Mouse (Mus musculus): ENCODE measurements at regions not wholly inside any gene's neighbourhood (a gene's known extent, or its start where the extent isn't known, plus 50 kb on each side); places are given as distances from the start of the nearest gene placed in this dataset.
A peak's percentile ranks its signal among the peaks of the same experiment; 100 is the strongest.

DNA sequence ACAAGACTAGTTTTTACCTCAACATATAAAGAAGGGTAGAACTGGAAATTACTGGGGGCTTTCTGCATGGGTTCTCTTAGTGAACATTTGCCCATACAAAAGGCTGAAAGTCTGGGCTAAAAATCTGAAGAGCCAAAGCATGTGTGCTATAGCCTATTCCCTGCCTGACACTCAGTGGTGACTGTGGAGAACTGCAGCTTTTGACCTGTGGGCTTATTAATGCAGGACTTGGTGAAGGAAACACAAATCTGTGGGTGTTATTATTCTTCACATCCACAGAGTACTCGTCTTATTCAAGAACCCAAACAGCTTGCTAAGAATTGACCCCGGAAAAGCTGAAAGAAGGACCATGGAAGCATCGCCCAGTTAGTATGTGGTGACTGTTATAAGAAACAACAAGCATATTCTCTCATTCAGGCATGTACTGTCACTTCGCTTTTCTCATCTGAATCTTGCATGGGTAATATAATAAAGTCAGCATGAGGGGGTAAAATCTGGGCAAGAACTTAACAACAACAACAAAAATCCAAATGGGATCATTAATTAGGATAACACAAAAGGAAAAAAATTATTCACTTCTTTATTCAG lies 77.2 kb upstream of the Cypt12 start:
- TF ChIP-seq EP300 (IDR thresholded peaks at IDR 0.05; ENCODE audit: low read depth) (no peak), CTCF (IDR thresholded peaks at IDR 0.05; ENCODE audit: low read depth) (peak; percentile 39; the same call in 1 of the 2 replicates)
